Mouse (Mus musculus) v-Abl transformed pro-B cells (cell line): ENCODE data around the gene Stox2.

Experiments used
- in situ Hi-C, 2 experiments: fragments of 400-800 bp; cut with MboI; formaldehyde crosslinking; loops; one replicate each; pipeline ENCODE4 v1.15.1; 2025; ENCODE audit not compliant: unreplicated experiment in 2 of 2

The Stox2 gene

DNA sequence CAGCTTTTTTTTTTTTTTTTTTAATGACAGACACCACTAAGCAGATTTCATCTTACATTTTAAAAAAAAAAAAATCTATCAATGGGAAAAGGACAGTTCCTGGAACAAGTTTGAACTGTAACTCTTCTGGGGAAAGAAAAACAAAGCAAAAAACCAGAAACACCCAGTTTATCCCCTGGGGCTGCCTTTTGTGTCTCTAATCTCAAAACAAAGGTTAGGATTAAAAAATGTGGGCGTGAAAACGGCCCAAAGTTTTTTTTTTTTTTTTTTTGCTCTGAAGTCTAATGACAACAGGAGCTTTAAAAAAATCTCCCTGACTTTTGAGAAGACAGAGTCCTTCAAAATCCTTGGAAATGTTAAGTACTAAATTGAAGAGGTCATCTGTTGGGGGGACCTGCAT, 125.5 kb downstream of the Stox2 start:
- in situ Hi-C loops: loop anchor here in 1 of 2 experiments (25.0 kb wide), 2 partner anchors 483 to 1333 kb away; partner anchors contain the start of genes 1700029J07Rik, Lrp2bp and Ufsp2

DNA sequence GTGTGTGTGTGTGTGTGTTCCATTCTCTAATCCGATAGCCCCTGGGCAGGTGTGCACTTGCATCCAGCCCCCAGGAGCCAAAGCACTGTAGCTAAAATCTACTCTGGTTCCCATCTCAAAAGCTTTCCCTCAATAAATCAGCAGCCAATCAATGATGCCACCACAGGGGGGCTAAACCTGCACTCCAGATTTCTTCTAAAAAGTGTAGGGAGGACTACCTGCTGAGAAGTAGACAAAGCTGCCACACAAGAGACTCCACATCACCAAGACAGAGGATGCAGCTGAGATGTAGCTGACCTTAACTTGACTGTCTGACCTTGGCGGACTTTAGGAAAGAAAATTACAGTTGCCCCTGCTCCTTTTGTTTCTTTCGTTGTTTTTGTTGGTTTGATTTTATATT, 127.7 kb downstream of the Stox2 start:
- in situ Hi-C loops: loop anchor here in 1 of 2 experiments (25.0 kb wide), 2 partner anchors 481 to 1331 kb away; partner anchors contain the start of genes 1700029J07Rik, Lrp2bp and Ufsp2

DNA sequence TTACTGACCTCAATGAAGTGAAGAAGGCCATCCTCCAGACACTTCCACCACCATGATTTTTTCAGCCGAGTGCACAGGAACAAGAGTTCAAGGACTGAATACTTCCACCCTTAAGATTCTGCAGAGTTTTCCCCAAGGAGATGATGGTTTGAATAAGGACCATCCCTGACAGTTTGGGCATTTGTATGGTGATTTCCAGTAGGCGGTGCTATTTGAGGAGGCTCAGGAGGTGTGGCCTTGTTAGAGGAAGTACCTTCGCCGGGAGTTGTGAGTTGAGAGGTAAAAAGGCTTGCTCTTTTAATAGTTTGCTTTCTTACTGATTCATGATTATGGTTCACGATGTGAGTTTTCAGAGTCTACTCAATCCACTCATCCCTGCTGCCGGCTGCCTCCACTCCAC, 138.0 kb downstream of the Stox2 start:
- in situ Hi-C loops: loop anchor here in 1 of 2 experiments (25.0 kb wide), 2 partner anchors 471 to 1321 kb away; partner anchors contain the start of genes 1700029J07Rik, Lrp2bp and Ufsp2

DNA sequence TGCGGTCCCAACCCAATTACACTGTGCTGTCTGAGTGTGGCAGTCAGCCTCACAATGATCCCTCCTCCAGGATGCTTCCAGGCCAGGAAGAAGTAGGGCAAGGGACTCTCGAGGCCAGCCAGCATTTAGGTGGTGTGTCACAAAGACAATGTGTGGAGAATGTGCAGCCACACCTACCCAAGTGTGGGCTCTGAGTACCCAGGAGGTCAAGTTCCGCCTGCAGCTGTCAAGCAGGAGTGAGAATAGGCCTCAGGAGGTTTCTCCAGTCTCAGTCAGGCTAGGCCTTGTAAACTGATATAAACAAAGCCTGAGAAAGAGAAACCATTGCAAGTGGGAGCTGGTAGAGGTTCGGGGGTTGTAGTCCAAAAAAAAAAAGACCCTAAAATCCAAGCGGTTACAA, 139.8 kb downstream of the Stox2 start:
- in situ Hi-C loops: loop anchor here in 1 of 2 experiments (25.0 kb wide), 2 partner anchors 469 to 1319 kb away; partner anchors contain the start of genes 1700029J07Rik, Lrp2bp and Ufsp2

DNA sequence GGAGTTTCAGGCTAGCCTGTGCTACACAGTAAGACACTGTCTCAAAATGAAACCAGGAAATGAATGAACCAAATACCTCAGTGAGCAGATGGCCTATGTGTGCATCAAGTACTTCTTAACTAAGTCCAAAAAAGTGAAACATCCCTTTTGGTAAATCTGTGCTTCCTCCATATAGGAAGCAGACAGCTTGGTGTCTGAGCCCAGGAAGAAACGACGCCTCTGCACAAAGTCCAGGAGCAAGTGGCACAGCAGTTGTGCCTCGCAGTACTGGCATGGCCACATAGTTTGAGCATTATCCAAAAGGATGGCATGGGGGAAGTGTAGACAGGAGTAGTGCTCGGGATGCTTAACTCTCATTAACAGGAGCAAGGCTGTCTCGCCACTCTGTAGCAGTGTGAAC, 140.3 kb downstream of the Stox2 start:
- in situ Hi-C loops: loop anchor here in 1 of 2 experiments (25.0 kb wide), 2 partner anchors 469 to 1319 kb away; partner anchors contain the start of genes 1700029J07Rik, Lrp2bp and Ufsp2

DNA sequence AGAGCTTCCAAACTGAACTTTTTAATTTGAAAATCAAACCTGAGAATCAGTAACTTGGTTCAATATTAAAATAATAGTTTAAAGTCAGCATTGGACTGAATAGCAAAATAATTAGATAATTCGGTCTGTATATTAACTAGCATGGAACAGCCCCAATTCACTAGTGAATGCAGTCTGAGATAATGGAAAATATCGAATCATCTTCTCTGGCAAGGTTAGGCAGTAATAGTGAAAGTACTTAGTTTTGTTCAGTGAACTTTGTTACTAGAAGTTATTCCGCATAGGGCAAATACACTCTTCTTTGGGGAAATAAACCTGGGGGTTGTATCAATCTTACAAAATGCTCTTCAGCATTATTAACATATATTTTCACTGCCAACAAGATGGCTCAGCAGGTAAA, 147.7 kb downstream of the Stox2 start:
- in situ Hi-C loops: no loop called here

DNA sequence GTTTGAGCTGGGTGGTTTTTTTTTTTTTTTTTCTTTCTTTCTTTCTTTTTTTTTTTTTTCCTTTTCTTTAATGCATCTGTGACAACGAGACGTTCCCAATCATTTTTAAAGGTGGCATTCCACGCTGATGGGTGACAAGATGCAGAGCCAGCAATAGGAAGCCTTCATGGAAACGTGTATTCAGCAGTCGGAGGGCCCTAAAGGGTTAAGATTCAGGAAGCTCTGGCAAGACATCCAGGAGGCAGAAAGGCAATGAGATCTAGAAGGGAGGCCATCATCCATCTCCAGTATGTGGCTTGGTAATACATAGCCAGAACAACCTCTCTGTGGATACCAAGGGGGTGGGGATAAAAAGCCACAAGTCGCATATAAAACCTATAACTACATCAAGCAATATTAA, 156.5 kb downstream of the Stox2 start:
- in situ Hi-C loops: no loop called here

DNA sequence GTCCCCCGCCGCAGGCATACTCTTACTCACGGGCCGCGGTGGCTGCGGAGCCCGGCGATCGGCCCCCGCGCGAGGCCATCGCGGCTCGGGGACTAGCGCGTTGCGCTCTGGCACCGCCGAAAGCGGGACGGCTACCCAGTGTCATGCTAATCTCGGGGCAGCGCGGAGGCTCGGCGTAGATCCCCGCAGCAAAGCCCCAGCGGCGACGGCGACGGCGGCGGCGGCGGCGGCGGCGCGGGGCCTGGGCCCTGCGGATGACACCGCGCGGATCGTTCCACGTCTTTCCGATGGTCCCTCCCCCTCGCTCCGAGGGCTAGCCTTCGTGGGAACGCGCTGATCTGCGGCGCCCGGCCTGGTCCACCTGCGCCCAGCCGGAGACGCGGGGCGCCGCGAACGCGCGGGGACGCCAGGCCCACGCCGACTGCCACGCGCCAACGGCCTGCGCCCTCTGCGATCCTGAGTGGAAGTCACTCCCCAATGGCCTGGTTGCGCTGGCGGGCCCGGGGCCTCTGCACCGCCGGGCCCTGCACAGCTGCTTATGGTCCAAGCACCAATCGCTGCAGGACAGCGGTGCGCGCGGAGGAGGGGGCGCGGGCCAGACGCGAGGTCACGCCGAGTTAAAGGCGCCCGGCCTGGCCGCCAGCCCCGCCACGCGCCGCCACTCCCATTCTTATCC, 157.2 kb downstream of the Stox2 start:
- in situ Hi-C loops: no loop called here

DNA sequence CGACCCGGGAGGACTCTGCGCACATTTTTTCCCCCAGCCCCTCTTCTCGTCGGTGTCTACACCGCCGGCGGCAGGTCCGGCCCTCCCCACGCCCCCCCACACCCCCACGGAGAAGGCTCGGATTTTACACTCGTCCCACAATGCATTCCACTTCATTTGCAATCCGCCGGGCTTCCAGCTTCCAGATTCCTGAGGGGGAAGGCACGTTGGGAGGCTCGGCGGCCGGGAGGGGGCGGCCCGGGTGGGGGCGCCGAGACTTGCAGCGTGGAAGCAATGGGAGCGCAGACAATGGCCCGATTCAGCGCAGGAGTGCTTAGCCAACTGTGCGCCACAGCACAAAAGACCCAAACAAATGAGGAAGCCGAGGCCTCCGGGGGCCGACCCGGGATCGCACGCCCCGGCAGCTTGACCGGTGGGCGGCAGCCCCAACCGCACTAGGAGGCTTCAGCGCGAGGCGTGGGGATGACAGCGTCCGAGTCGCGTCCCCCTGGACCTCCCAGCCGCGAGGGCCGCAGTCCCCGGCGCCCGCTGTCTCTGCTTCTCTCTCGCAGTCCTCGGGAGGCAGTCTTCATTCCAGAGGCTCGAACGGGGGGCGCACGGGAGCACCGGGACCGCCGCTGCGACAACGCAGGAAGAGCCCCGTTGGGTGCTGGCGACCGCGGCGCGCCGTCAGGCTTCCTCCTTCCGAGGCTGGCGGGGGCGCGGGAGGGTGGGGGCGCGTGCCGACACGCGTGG, 157.9 kb downstream of the Stox2 start:
- in situ Hi-C loops: no loop called here

DNA sequence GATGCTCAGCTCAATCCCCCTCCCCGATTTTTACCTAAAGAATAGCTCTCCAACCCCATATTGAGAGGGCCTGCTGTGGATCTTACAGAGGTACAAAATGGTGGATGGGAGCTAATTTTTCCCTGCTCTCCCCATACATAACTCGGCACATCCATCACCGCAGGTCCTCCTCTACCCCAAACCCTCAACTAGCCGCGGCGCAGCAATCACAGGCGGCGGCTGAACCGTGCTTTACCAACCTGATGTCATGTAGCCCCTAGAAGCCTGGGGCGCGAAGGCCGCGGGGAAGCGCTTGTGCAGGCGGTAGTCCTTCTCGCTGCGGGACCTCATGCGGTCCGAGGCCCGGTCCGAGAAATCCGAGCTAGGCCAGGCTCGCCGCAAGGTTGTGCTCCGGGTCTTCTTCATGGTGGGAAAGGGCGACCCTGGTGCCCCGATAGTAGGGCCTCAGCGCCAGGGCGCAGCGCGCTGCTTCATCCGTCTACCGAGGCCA, 158.5 kb downstream of the Stox2 start:
- in situ Hi-C loops: no loop called here

DNA sequence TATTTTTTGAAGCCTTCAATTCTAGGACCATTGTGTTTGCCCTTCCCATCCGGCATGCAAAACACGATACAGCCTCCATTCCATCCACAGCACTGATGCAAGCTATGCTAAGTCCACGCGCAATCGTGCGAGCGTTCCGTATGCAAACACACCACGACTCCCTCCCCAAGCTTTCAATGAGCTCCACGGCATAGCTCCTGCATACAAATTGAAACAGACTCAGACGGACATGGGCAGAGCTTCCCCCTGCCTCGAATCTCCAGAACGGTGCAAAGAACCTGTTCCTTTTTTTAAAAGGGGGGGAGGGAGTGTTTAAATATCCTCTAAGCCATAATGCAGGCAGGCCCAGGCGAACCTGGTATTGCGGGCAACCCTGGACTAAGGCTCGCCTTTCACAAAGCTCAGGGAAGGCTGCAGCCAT, 159.0 kb downstream of the Stox2 start:
- in situ Hi-C loops: no loop called here

DNA sequence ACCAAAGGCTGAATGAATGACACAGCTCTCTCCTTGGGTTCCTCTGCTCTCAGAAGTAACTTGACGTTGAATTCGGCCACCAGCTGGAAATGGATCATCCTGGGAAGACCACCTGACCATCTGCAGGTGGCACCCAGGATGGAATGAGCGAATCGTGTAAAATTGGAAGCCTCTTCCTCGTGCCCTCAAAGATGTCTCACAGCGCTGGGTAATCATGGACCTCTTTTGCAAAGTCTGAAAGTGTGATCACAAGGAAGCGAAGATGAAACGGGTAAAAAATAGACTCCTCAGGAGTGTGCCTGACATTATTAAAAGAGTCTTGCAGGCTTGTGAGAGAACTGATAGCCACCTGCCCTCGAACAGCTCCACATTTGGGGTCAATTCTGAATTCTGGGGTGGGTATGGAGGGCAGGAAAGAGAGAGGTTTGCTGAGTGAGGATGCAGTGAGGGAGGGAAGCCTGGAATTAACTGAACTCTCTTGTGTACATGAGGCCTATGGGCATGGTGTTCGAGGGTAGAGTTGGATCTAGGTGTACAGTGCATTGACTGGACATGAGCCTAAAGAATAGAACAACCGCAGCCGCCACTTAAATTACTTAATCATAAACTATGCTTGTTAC, 160.0 kb downstream of the Stox2 start:
- in situ Hi-C loops: no loop called here

DNA sequence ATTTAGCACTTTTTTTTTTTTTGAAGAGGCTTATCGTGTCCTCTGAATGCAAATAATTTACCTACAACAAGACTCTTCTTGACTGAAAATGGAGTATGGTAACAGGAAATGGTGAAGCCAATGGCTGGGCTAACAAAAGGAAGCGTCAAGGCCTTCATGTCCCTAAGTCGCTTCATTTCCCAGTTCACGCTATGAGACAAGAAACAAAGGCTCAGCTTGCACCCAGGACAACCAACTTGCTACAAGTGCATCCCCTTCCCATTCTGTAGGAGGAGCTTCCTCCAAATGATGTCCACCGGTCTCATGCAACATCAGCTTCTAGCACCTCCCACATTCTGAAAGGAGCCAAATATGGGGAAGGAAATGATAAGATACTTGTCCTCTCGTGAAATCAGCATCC, 160.7 kb downstream of the Stox2 start:
- in situ Hi-C loops: no loop called here

DNA sequence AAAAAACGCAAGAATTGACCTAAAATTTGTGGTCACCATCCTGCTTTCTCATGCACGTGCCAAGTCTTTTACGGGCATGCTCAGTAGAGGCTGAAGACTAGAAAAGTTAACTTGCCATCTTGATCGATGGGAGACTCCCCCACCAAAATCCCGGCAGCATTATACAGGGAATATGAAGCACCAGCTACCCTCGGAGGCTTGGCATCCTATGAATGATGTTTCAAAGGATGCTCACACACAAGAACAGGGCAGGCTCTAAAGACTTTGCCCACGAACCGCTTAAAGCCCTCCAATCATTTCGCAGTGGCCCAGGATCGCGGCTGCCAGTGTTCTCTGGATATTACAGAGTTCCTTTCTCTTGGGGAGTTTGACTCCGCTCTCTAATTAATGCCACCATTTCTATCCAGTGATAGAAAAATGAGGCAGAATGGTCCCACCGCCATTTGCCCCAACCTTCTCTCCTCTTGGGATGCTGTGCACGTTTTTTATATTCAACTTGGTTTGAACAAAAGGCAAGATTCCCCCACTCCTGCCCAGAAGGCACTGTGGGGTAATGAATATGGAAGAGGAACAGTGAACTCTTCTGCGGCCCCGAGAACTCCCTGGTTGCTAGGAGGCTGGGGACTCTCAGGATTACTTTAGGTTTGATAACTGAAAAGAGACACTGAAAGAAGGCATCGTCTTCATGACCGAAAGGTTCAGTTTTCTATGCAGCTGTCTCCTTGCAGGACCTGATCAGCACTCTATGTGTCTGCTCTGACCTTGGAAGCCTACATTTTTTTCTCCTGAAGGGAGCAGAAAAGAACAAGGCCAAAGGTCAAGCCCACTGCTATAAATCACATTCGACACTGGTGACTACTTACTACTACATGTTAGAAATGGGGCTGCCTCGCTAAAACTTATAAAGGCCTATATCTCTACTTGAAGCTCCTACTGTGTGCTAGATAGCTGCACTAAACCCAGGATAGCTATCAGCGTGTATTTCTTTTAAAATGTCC, 161.5 kb downstream of the Stox2 start:
- in situ Hi-C loops: no loop called here

DNA sequence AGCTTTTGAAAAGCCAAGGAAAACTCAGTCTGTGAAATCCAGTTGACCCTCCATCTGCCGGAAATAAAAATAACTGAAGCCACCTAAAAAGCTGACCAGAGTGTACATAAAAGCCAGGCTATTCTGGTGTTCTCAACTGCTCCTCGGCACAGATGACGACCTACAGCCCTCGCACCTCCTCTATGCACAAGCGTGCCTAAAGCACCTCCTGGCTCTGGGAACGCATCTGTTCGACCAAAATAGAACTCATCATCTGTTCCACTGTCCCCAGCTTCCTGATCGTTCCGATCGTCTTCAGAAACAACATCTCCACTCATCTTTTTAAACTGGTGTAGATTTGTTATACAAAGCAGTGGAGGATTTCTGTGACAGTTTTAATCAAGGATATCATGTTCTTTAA, 166.3 kb downstream of the Stox2 start:
- in situ Hi-C loops: no loop called here

DNA sequence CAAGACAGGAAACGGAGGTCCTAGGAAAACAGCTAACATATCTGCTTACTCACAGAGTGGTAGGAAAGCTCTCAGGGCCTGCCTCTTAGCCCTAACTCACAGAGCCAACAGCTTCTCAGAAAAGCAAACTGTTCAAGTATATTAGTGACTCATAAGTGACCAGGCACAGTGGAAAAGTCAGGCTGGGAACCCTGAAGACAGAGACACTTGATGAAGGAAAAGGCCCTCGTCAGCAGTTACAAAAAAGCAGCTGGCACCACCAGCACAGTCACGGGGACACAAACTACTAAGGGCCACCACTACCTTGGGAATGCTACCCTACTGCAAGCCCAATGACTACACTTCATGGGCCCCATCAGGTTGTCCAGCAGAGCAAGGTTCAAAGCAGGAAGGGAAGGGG, 168.0 kb downstream of the Stox2 start:
- in situ Hi-C loops: no loop called here

DNA sequence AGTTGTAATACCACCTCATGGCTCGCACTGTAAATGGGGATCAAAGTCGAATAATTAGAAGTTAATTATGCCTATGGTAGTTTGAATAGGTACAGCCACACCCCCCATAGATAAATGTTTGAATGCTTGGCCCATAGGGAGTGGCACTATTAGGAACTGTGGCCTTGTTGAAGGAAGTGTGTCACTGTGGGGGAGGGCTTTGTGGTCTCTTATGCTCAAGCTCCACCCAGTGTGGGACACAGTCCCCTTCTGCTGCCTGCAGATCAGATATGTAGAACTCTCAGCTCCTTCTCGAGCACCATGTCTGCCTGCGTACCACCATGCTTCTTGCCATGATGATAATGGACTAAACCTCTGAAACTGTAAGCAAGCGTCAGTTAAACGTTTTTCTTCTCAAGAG, 177.2 kb downstream of the Stox2 start:
- in situ Hi-C loops: no loop called here

DNA sequence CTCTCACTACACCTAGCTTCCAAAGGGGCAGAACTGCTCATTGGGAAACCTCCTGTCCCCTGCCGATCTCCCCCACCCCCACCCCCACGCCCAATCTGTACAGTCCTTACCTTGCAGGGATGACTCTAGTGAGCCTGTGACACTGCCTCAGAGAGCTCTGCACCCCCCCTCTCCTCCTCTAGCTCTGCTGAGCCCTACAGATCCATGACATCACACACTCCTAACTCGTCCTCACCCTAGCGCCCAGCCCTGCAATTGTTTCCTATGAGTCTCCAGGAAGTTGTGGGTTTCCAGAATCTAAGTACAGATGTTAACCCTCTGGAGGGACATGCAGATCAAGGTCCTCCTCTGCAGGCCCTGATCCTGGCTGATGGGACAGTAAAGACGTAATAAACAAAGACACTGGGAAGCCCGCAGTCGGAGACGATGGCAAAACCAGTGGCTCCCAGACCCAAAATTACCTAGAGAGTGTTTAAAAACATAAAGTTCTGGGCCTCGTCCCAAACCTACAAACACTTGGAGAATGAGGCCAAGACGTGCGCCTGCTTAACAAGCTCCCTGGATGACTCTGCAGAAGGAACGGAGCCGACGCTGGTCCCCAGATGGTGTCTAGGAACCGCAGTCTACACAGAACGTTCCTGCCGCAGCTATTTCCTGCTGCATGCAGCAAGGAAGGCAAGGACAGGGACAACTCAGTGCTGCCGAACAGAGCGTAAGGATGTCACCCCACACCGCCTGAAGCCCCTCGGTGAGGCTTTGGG, 177.9 kb downstream of the Stox2 start:
- in situ Hi-C loops: no loop called here
